Mouse (Mus musculus): ENCODE measurements around the gene Gpr146. TPM values are rescaled to one million over a fixed set of nuclear protein-coding genes. Genes with fewer than 3 reads are reported as not detected.

Gpr146 gene
- total RNA-seq, 2 experiments from 2014 or later, result 13.5 to 14.0 TPM

- intact Hi-C loops (cut with DNase I), result loop anchor here (5.0 kb wide), 1 partner anchor 47 kb away; the partner anchor contains the start of gene 3110082I17Rik
- DNase-seq (ENCODE audit: low spot score in 2 of 2), result no peak
These were observed 37.5 kb downstream of the Gpr146 start for GRCm38 (mm10) chr5:139415001-139415400.

- DNase-seq (ENCODE audit: low spot score in 2 of 2), result no peak
These were observed 39.4 kb downstream of the Gpr146 start for GRCm38 (mm10) chr5:139416942-139417341.

GRCm38 (mm10) chr5:139417480-139417879 is 40.0 kb downstream of the Gpr146 start:
- intact Hi-C loops (cut with DNase I), result loop anchor here (5.0 kb wide), 1 partner anchor 45 kb away; the partner anchor contains the start of gene 3110082I17Rik
- DNase-seq (ENCODE audit: low spot score in 2 of 2), result no peak

More at GRCm38 (mm10) chr5:139416942-139417341, 39.4 kb downstream of the Gpr146 start:
- intact Hi-C loops (cut with DNase I), result loop anchor here (5.0 kb wide), 1 partner anchor 45 kb away; the partner anchor contains the start of gene 3110082I17Rik

- no peak for DNase-seq (ENCODE audit: low spot score in 2 of 2)
- intact Hi-C loops (cut with DNase I), result loop anchor here (5.0 kb wide), 1 partner anchor 44 kb away; the partner anchor contains the start of gene 3110082I17Rik
These were observed 40.6 kb downstream of the Gpr146 start for GRCm38 (mm10) chr5:139418110-139418509.

- intact Hi-C loops (cut with DNase I), result loop anchor here (5.0 kb wide), 1 partner anchor 44 kb away; the partner anchor contains the start of gene 3110082I17Rik
- DNase-seq (ENCODE audit: low spot score in 2 of 2), result no peak
These were observed 41.1 kb downstream of the Gpr146 start for GRCm38 (mm10) chr5:139418633-139419032.

GRCm38 (mm10) chr5:139423026-139423865 is 45.7 kb downstream of the Gpr146 start, which contains the start of gene Gper1:
TSS of gene Gper1 (plus strand) at chr5:139423151.
- no peak for DNase-seq (ENCODE audit: low spot score in 2 of 2)
- intact Hi-C loops (cut with DNase I), result no loop called here

GRCm38 (mm10) chr5:139425198-139425597 is 47.7 kb downstream of the Gpr146 start:
- intact Hi-C loops (cut with DNase I), result no loop called here

GRCm38 (mm10) chr5:139427001-139427400 is 49.5 kb downstream of the Gpr146 start:
- intact Hi-C loops (cut with DNase I), result no loop called here
- no peak for DNase-seq (ENCODE audit: low spot score in 2 of 2)

More at GRCm38 (mm10) chr5:139425198-139425597, 47.7 kb downstream of the Gpr146 start:
- DNase-seq (ENCODE audit: low spot score in 2 of 2), result no peak

GRCm38 (mm10) chr5:139427989-139428388 is 50.5 kb downstream of the Gpr146 start:
- intact Hi-C loops (cut with DNase I), result no loop called here
- DNase-seq (ENCODE audit: low spot score in 2 of 2), result no peak

- no peak for DNase-seq (ENCODE audit: low spot score in 2 of 2)
- intact Hi-C loops (cut with DNase I), result no loop called here
These were observed 52.4 kb downstream of the Gpr146 start for GRCm38 (mm10) chr5:139429818-139430341.

GRCm38 (mm10) chr5:139432333-139432732 is 54.8 kb downstream of the Gpr146 start:
- DNase-seq (ENCODE audit: low spot score in 2 of 2), result no peak
- intact Hi-C loops (cut with DNase I), result no loop called here

- no peak for DNase-seq (ENCODE audit: low spot score in 2 of 2)
- intact Hi-C loops (cut with DNase I), result no loop called here
These were observed 55.4 kb downstream of the Gpr146 start for GRCm38 (mm10) chr5:139432747-139433508.

- no peak for DNase-seq (ENCODE audit: low spot score in 2 of 2)
These were observed 56.5 kb downstream of the Gpr146 start for GRCm38 (mm10) chr5:139433842-139434568.

GRCm38 (mm10) chr5:139434940-139435339 is 57.4 kb downstream of the Gpr146 start:
- intact Hi-C loops (cut with DNase I), result no loop called here

More at GRCm38 (mm10) chr5:139433842-139434568, 56.5 kb downstream of the Gpr146 start:
- intact Hi-C loops (cut with DNase I), result no loop called here

GRCm38 (mm10) chr5:139437769-139438168 is 60.3 kb downstream of the Gpr146 start:
- DNase-seq (ENCODE audit: low spot score in 2 of 2), result no peak
- intact Hi-C loops (cut with DNase I), result no loop called here

More at GRCm38 (mm10) chr5:139434940-139435339, 57.4 kb downstream of the Gpr146 start:
- DNase-seq (ENCODE audit: low spot score in 2 of 2), result peak; percentile 78 to 79

GRCm38 (mm10) chr5:139438440-139438839 is 60.9 kb downstream of the Gpr146 start:
- intact Hi-C loops (cut with DNase I), result no loop called here
- DNase-seq (ENCODE audit: low spot score in 2 of 2), result no peak

- intact Hi-C loops (cut with DNase I), result no loop called here
- DNase-seq (ENCODE audit: low spot score in 2 of 2), result no peak
These were observed 63.0 kb downstream of the Gpr146 start for GRCm38 (mm10) chr5:139440451-139440850.

GRCm38 (mm10) chr5:139440926-139441725 is 63.6 kb downstream of the Gpr146 start:
- DNase-seq (ENCODE audit: low spot score in 2 of 2), result no peak
- intact Hi-C loops (cut with DNase I), result no loop called here

Measured in left cerebral cortex, postnatal 36 days (tissue).